Mouse (Mus musculus) lung, postnatal 25 days (tissue): ENCODE measurements at regions not wholly inside any gene's neighbourhood (a gene's known extent, or its start where the extent isn't known, plus 50 kb on each side); places are given as distances from the start of the nearest gene placed in this dataset.

ENCODE experiments used
- DNase-seq: peaks from one replicate; pipeline ENCODE4 v3.0.0; 2022; ENCODE audit warnings: low spot score

GRCm38 (mm10) chr9:49954601-49955000 is 155.9 kb upstream of the Ncam1 start:
- DNase-seq = no peak

- DNase-seq = no peak
Observed at GRCm38 (mm10) chr9:49950321-49950720, 151.6 kb upstream of the Ncam1 start.

- no peak for DNase-seq
Observed at GRCm38 (mm10) chr9:49948546-49948945, 149.8 kb upstream of the Ncam1 start.

DNA sequence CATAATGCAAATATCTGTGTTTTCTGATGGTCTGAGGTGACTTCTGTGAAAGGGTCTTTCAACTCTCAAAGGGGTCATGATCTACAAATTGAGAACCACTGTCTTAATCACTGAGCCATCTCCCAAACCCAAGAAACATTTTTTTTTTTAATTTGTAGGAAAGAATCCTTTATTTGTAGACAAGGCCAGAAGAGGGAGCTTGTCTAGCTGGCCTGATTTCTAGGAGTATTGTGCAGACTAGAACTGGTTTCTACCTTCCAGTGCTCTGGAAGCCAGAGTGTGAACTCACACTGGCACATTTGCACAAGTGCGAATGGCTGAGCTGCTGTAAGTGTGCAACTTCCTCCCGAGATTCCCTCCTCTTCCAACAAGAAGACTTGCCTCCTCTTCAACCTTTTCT is 148.1 kb upstream of the Ncam1 start:
- DNase-seq = no peak

- DNase-seq = no peak
Observed at GRCm38 (mm10) chr9:49935555-49936376, 137.0 kb upstream of the Ncam1 start.

DNA sequence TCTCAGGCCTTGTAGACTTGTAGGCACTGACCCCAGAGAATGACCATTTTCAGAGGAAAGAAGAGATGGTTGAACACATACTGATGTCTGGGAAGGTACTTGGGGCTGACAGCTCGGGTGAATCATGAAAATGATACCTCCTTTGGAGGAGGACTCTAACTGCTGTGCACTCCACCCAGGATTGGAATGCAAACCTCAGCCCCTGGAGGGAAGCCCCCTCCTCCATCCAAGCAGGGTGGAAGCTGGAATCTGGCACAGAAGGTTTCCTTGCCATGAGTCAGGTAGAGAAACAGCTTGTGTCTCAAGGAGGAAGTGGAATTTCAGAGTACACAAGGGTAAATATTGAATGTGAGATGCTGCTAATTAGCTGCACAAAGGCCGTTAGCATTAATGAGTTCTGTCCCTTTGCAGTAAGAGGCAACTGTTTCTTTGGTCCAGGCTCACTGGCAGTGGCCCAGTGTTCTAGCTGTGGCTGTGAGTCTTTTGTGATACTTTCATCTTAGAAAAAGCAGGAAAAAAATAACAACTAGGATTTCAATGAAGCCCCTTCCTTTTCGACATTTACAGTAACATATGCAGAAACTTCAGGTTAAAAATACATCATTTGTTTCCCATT is 129.4 kb upstream of the Ncam1 start:
- DNase-seq = no peak

DNA sequence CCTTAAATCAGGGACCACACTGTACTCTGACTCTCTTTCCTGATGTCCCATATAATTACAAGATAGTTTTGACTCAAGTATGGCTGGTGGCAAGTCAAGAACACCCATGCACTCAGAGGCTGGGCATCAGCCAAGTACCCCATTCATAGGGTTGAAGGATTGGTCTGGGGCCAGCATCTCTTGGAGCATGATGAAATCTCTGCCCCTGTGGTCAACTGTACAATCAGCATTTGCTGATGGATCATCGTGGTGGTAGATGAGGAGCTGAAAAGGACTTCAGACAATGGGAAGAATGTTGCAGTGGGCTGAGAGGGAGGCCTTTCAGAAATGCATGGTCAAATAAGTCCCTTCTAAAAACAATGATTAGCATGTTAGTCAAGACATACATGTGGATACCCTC is 128.6 kb upstream of the Ncam1 start:
- DNase-seq = no peak

DNA sequence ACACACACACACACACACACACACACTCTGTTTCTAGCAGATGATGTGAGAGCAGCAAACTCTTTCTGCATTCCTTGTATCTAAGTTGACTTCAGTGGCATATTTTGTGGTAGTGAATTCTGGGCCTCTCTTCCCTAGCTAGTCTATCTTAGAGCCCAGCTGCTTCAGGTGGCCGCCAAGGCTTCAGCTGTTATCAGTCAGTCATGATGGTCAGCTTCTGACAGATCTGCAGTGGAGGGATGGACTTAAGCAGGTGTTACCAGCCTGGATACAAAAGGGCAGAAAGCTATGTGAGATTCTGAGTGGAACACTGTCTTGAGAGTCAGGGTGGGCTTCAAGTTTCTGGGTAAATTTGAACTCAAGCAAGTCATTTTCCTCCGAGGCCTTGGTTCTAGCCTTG is 127.1 kb upstream of the Ncam1 start:
- DNase-seq = no peak

- no peak for DNase-seq
Observed at GRCm38 (mm10) chr9:49923981-49924501, 125.3 kb upstream of the Ncam1 start.

GRCm38 (mm10) chr9:49922770-49923169 is 124.0 kb upstream of the Ncam1 start:
- no peak for DNase-seq

DNA sequence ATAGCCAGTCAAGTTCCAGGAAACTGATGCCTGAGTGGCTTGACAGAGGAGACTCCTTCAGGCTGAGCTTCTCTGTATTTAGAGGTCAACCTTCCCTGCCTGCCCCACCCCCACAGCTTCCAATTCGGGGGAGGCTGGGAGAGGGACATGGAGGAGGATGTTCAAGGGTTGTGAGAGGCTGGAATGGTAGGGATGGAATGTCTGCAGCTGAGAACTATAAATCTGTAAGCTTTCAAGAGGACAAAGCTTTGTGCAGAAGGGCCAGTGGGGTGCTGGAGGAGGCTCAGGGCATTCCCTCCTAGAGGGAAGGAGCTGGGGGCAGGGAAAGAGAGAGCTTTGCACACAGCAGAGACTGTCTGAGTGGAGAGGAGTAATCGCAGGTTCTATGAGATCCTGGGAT is 123.4 kb upstream of the Ncam1 start:
- no peak for DNase-seq

- DNase-seq = no peak
Observed at GRCm38 (mm10) chr9:49921306-49921705, 122.6 kb upstream of the Ncam1 start.

DNA sequence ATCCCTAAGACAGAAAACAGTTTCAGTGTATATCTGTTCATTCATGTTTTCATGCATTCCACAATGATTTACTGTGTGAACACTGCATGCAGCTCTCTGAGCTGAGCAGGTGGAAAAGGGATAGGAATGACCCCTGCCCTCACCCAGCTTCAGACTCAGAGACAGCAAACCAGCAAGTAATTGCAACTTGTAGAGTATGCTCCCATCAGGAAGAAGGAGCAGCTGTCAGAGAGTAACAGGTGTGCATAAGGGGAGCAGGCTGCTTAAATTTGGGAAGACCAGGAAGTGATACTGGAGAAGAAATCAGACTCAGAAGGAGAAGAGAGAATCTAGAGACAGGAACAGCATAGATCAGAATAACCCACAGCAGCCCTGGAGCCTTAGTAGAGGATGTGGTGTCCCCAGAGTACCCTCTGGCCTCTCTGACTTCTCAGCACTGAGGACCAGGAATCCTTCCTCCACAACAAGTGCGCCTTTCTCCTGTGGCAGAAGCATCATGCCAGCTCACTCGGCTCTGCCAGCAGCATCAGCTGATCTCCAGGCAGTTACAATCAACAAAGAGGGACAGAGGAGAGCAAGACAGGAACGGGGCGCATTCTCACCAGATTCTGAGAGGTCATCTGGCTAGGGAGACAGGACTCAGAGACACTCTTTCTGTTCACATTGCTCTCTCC is 116.5 kb upstream of the Ncam1 start:
- DNase-seq = no peak

DNA sequence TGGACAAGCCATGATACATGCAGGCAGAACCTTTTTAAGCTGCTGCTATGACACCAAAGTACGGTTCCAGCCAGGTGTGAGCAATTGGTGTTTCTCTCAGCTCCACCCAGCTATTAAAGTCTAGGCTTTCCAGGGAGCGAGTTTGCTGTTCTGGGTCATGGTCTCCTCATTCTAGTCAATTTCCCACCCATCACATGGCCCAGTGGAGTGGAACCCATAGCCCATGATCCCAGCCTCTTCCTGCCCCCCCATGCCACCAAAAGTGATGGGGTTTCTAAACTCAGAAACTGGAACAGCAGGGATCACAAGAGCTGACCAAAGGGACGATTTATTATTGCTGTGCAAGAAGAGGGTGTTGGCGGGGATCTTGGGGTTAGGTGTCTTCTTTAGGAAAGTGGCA is 115.0 kb upstream of the Ncam1 start:
- DNase-seq = no peak

DNA sequence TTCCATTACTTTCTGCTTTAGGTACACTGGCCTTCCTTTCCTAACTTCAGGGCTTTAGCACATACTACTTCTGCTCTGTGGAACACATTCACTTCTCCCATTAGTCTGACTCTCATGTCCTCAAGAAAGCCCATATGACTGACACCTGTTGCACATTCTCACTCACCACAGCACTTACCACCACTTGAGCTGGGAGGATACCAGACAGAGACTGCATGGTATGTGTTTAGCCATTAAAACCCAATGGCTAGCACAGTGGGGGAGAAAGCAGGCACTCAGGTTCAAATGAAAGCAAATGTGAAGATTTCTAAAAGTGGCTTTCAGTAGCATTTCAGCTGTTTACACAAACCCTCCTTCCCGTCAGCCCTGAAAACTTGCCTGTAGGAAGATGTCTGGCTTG is 113.6 kb upstream of the Ncam1 start:
- no peak for DNase-seq

GRCm38 (mm10) chr9:49906306-49906705 is 107.6 kb upstream of the Ncam1 start:
- no peak for DNase-seq

GRCm38 (mm10) chr9:49905703-49906102 is 107.0 kb upstream of the Ncam1 start:
- DNase-seq = no peak

DNA sequence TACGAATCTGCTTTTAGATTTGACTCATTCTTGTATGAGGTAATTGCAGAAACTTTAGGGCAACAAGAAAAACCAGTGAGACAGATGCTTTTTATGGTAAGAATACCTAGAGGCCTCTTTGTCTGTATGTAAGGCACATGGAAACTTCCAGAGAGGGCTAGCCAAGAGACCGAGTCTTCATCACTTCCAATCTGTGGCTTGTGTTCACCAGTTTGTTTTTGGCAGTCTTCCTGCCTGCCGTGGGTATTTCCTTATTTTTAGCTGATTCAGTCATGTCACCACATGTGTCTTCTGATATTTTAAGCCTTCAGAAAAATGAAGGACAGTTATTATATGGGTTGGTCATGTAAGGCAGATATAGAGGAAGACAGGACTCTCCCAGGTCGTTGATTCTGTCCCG is 100.2 kb upstream of the Ncam1 start:
- DNase-seq = no peak

DNA sequence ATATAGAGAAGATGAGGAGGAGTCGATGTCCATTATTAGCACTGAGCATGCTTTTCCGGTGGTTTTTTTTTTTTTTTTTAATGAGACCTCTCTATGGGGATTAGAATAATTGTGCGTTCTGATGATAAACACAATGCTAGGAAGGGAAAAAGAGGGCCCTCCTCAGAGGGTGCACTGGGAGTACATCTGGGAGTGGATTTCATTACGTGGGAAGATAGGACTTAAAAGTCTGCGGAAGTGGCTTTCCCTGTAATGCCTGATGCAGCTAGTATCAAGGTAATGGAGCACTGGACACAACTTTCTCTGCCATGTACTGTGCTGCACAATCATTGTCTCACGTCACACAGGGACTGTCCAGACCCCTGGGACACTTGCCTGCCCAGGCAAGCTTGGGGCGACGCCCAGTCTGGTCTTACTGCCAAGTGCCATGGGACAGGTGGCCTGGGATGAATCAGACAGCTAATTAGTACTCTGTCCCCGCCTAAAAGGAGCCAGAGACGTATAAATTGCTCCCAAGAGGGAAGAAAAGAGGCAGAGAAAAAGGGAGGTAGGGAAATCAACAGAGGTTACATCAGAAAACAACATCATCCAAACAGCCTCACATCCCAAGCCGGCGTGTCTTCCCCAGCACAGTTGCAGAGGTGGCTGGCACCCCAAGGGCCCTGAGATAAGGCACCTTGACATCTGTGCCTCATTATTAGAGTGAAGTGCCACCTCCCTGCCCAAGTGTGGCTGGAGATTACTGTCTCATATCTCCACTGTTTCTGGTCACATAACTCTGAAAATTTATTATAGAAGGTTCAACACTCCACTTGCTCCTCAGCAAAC is 86.0 kb upstream of the Ncam1 start:
- DNase-seq = no peak

DNA sequence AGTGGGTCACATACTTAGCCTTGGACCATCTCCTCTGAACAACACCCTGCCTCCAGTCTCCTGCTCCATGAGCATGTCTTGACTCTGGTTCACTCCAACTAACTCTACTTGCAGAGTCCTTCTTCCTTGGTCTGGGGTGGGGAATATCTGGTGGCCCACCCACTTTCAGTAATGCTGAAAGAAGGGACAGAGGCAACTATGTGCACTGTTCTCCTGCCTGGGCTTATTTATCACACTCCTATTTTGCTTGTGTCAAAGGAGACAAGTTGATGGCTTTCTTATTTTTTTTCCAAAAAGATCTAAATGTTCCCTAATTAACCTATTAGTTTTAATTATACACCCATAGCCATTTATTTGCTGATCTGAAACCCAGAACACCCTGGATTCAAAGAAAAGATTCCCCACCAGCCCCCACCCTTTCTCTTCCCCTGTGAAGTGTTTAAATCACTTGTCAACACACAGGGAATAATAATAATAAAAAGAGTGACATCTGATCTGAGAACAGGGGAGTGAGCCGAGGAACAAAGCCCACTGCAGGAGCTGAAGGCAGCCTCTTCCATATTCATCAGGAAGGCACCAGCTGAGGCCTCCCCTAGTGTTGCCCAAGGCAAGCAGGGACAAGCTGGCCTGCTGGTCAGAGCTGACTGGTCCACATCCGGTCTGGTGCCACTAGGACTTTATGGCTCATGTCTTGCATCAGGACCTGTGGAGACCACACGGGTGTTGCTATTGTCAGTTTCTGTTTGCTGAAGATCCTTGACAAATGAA is 80.8 kb upstream of the Ncam1 start:
- no peak for DNase-seq

DNA sequence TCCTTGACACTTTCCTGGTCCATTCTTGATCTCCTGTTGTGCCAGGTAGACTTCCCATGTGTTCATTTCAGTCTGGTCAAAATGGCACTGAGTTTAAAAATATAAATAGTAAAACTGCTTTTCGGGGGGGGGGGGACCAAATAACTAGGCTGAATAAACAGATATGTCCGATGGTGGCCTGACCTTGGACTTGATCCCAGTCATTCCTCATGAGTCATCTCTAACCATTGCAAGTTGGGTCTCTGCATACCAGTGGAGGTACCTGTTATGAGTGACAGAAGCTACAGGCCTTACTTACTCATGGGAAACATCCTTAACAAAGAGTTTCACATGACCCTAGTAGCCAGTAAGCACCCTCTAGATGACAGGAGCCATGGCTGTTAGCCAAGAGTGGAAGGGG is 76.2 kb upstream of the Ncam1 start:
- DNase-seq = no peak
